Mouse (Mus musculus) olfactory bulb, adult 2 months (tissue): ENCODE results near the gene Slc35g1. TPM values are rescaled to one million over a fixed set of nuclear protein-coding genes. Genes with fewer than 3 reads are reported as not detected.

Experiments used
- H3K27ac ChIP-seq: fragments of 200-500 bp; 2 replicates; pipeline ENCODE4 v1.5.1; 2012; ENCODE audit warnings: low read depth, low read length; ENCODE audit not compliant: insufficient read depth
- H3K4me1 ChIP-seq: fragments of 200-500 bp; 2 replicates; pipeline ENCODE4 v1.6.1; 2012; ENCODE audit warnings: low read length; ENCODE audit not compliant: control insufficient read depth, insufficient read depth
- H3K4me3 ChIP-seq: fragments of 200-500 bp; 2 replicates; pipeline ENCODE4 v1.5.1; 2012; ENCODE audit warnings: mild to moderate bottlenecking, low read depth, low read length, moderate library complexity; ENCODE audit not compliant: insufficient read depth
- CTCF ChIP-seq: fragments of 200-500 bp; IDR thresholded peaks from 2 replicates; pipeline ENCODE4 v1.5.1; 2012; ENCODE audit warnings: low read depth, mild to moderate bottlenecking, low read length, moderate library complexity; ENCODE audit not compliant: insufficient read depth
- POLR2A ChIP-seq: fragments of 200-500 bp; IDR thresholded peaks from 2 replicates; pipeline ENCODE4 v1.6.1; 2012; ENCODE audit warnings: mild to moderate bottlenecking, low read depth, low read length, moderate library complexity; ENCODE audit not compliant: insufficient read depth
- WGBS: fragments of 180-500 bp; shearing (Covaris S2); methylation state at CpG from one replicate; pipeline ENCODE4 v1.1.7; 2018; 5-methylcytosine and 5-hydroxymethylcytosine counted together
- polyA plus RNA-seq: library from polyadenylated mRNA; stranded (reverse); fragments of >200 nt; gene quantifications from 2 replicates; pipeline ENCODE4 v1.2.4, GENCODE M21; 2012; ENCODE audit warnings: low replicate concordance; ENCODE audit not compliant: missing spikeins, insufficient read depth, insufficient read length

Gene Slc35g1
- polyA plus RNA-seq, 1 experiment, result not detected

GRCm38 (mm10) chr19:38430475-38430874 lies 34.7 kb downstream of the Slc35g1 start:
- WGBS, result 82% methylated on average over 8 of the region's 8 CpGs
- H3K4me3 ChIP-seq, result no peak overlapping the region
- peaks cover 2% of the 10 kb centered on the region; the same call in 1 of the 2 replicates for H3K4me1 ChIP-seq
- H3K27ac ChIP-seq, result no peak overlapping the region
- TF ChIP-seq CTCF, result no peak
- no peak for TF ChIP-seq POLR2A

- H3K4me3 ChIP-seq, result no peak overlapping the region
- WGBS, result 80% methylated on average over 7 of the region's 7 CpGs
These were observed 35.5 kb downstream of the Slc35g1 start for GRCm38 (mm10) chr19:38431326-38431725.

GRCm38 (mm10) chr19:38432021-38432420 lies 36.2 kb downstream of the Slc35g1 start:
- no peak overlapping the region for H3K4me3 ChIP-seq
- 96% methylated on average over 3 of the region's 3 CpGs for WGBS
- H3K27ac ChIP-seq, result no peak overlapping the region
- H3K4me1 ChIP-seq, result peaks cover 2% of the 10 kb centered on the region; the same call in 1 of the 2 replicates
- no peak for TF ChIP-seq CTCF
- no peak for TF ChIP-seq POLR2A

More at GRCm38 (mm10) chr19:38431326-38431725, 35.5 kb downstream of the Slc35g1 start:
- Histone ChIP-seq H3K4me1 (peaks cover 2% of the 10 kb centered on the region; the same call in 1 of the 2 replicates), H3K27ac (no peak overlapping the region)
- TF ChIP-seq CTCF, result no peak
- no peak for TF ChIP-seq POLR2A

GRCm38 (mm10) chr19:38433381-38433780 lies 37.6 kb downstream of the Slc35g1 start:
- Histone ChIP-seq H3K4me3 (no peak overlapping the region), H3K27ac (no peak overlapping the region), H3K4me1 (peaks cover 2% of the 10 kb centered on the region; the same call in 1 of the 2 replicates)
- 64% methylated on average over 2 of the region's 2 CpGs for WGBS
- TF ChIP-seq CTCF (no peak), POLR2A (no peak)

GRCm38 (mm10) chr19:38435221-38435620 lies 39.4 kb downstream of the Slc35g1 start:
- TF ChIP-seq CTCF (no peak), POLR2A (no peak)
- peaks cover 2% of the 10 kb centered on the region; the same call in 1 of the 2 replicates for H3K4me1 ChIP-seq
- no peak overlapping the region for H3K4me3 ChIP-seq
- whole genome bisulfite sequencing, result 75% methylated on average over 15 of the region's 15 CpGs
- no peak overlapping the region for H3K27ac ChIP-seq

GRCm38 (mm10) chr19:38441860-38442259 lies 46.1 kb downstream of the Slc35g1 start:
- Histone ChIP-seq H3K4me3 (no peak overlapping the region), H3K27ac (no peak overlapping the region), H3K4me1 (no peaks in the 10 kb centered on the region)
- 85% methylated on average over 8 of the region's 8 CpGs for WGBS
- TF ChIP-seq CTCF (no peak), POLR2A (no peak)

GRCm38 (mm10) chr19:38445758-38446157 lies 50.0 kb downstream of the Slc35g1 start:
- WGBS, result 87% methylated on average over 5 of the region's 5 CpGs
- Histone ChIP-seq H3K4me3 (no peak overlapping the region), H3K27ac (no peak overlapping the region), H3K4me1 (no peaks in the 10 kb centered on the region)
- TF ChIP-seq POLR2A (no peak), CTCF (no peak)

Other genes starting within 250 kb of the Slc35g1 start
- not detected in 2 replicates for gene Fra10ac1, start 171.8 kb upstream of the Slc35g1 start, polyA plus RNA-seq
- not detected in 2 replicates for gene Lgi1, start 131.4 kb upstream of the Slc35g1 start, polyA plus RNA-seq
- gene Plce1, start 85.1 kb downstream of the Slc35g1 start, polyA plus RNA-seq, result not detected in 2 replicates